Mouse (Mus musculus): ENCODE results near the gene Cyp26a1. TPM values are rescaled to one million over a fixed set of nuclear protein-coding genes. Genes with fewer than 3 reads are reported as not detected.

Gene Cyp26a1
- 0.12 and 0.20 TPM in 2 replicates for polyA plus RNA-seq (2015; fragmentation: Nextera tagmentation; extraction: Ambion mirVana)

DNA sequence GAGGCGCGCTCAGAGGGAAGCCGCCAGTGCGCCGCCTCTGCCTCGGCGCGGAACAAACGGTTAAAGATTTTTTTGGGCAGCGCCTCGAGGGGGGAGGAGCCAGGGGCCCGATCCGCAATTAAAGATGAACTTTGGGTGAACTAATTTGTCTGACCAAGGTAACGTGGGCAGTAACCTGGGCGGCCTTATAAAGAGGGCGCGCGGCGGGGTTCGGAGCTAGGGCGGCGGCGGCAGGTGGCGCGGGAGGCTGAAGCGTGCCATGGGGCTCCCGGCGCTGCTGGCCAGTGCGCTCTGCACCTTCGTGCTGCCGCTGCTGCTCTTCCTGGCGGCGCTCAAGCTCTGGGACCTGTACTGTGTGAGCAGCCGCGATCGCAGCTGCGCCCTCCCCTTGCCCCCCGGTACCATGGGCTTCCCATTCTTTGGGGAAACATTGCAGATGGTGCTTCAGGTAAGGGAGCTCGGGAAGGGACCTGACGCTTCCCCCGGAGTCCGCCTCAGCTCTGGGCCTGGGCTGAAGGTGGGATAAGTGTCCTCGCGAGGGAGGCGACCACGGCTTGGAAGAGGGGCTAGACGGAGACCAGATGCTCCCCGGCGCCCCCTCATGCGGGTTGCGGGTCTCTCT is at the start of gene Cyp26a1:
Gene Cyp26a1 (plus strand): TSS at position 148 of the 622 bp plus-strand sequence.

DNA sequence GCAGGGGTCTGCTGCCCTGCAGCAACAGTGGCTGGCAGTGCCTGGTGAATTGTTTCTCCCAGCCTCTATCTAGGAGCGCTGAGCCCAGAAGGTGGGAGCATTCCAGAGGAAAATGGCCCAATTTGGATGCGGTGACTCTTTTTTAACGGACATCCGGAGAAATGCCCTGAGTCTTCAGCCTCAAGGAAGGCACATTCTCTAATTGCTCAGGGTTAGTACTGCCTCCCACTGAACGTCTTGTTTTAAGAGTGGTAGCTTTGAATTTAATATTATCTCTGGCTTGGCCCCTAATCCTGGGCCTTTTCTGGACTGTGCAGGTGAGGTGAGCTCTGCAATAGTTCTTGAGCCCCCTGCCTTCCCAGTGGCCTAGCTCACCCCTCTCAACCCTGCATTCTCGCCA is 12.3 kb upstream of the Cyp26a1 start, which contains the start of gene Cyp26c1:
Gene Cyp26c1 (plus strand): TSS at position 301 of the 400 bp plus-strand sequence.

Other genes starting within 250 kb of the Cyp26a1 start
- gene Exoc6, start 147.4 kb upstream of the Cyp26a1 start, polyA plus RNA-seq (2015; fragmentation: Nextera tagmentation; extraction: Ambion mirVana), result 6.3 and 16.3 TPM in 2 replicates
- gene Cyp26c1, start 12.2 kb upstream of the Cyp26a1 start, polyA plus RNA-seq (2015; fragmentation: Nextera tagmentation; extraction: Ambion mirVana), result 0.06 TPM in 1 of 2 replicates, not detected in the other